Mouse (Mus musculus): ENCODE results near the gene Mapk6.
"Not testable (repeated sequence)": the region's sequence is repeated elsewhere in the genome, so short reads cannot be mapped to it uniquely, and the experiment has no call there.

Gene Mapk6

GRCm38 (mm10) chr9:75378774-75379173, 31.0 kb downstream of the Mapk6 start:
- DNase-seq = no peak

GRCm38 (mm10) chr9:75376428-75376827, 33.4 kb downstream of the Mapk6 start:
- no peak for DNase-seq

GRCm38 (mm10) chr9:75375606-75376005, 34.2 kb downstream of the Mapk6 start:
- DNase-seq = no peak

GRCm38 (mm10) chr9:75368779-75369178, 41.0 kb downstream of the Mapk6 start:
- no peak for DNase-seq

GRCm38 (mm10) chr9:75366191-75366590, 43.6 kb downstream of the Mapk6 start:
- DNase-seq = no peak

GRCm38 (mm10) chr9:75365195-75365594, 44.6 kb downstream of the Mapk6 start:
- no peak for DNase-seq

- DNase-seq = not testable (repeated sequence)
These were observed 46.1 kb downstream of the Mapk6 start for GRCm38 (mm10) chr9:75363702-75364101.

GRCm38 (mm10) chr9:75363001-75363400, 46.8 kb downstream of the Mapk6 start:
- DNase-seq = no peak

GRCm38 (mm10) chr9:75362201-75362600, 47.6 kb downstream of the Mapk6 start:
- DNase-seq = no peak

GRCm38 (mm10) chr9:75361699-75362098, 48.1 kb downstream of the Mapk6 start:
- DNase-seq = peak; percentile 82

- no peak for DNase-seq
These were observed 52.6 kb downstream of the Mapk6 start for GRCm38 (mm10) chr9:75357087-75357654.

GRCm38 (mm10) chr9:75355783-75356182, 54.0 kb downstream of the Mapk6 start:
- DNase-seq = no peak

GRCm38 (mm10) chr9:75353094-75353493, 56.7 kb downstream of the Mapk6 start:
- DNase-seq = no peak

- no peak for DNase-seq
These were observed 61.2 kb downstream of the Mapk6 start for GRCm38 (mm10) chr9:75348641-75349040.

- DNase-seq = no peak
These were observed 61.7 kb downstream of the Mapk6 start for GRCm38 (mm10) chr9:75348066-75348465.

- DNase-seq = no peak
These were observed 62.3 kb downstream of the Mapk6 start, which contains the start of gene Bcl2l10 for GRCm38 (mm10) chr9:75347458-75347857. Gene Bcl2l10 (plus strand): TSS chr9:75347758.

- no peak for DNase-seq
These were observed 67.4 kb downstream of the Mapk6 start for GRCm38 (mm10) chr9:75342433-75342832.

- DNase-seq = no peak
These were observed 71.8 kb downstream of the Mapk6 start for GRCm38 (mm10) chr9:75338016-75338415.

GRCm38 (mm10) chr9:75334440-75334839, 75.4 kb downstream of the Mapk6 start:
- DNase-seq = no peak

- no peak for DNase-seq
These were observed 79.0 kb downstream of the Mapk6 start for GRCm38 (mm10) chr9:75330821-75331220.

- no peak for DNase-seq
These were observed 81.8 kb downstream of the Mapk6 start for GRCm38 (mm10) chr9:75328047-75328446.

- no peak for DNase-seq
These were observed 87.5 kb downstream of the Mapk6 start for GRCm38 (mm10) chr9:75322099-75322885.

GRCm38 (mm10) chr9:75319365-75319764, 90.4 kb downstream of the Mapk6 start:
- no peak for DNase-seq

All from thymus, postnatal 14 days (tissue).